Mouse (Mus musculus): Measurements from ENCODE around the gene Hoxb4. TPM values are rescaled to one million over a fixed set of nuclear protein-coding genes. Genes with fewer than 3 reads are reported as not detected.
A peak's percentile ranks its signal among the peaks of the same experiment; 100 is the strongest.

Hoxb4 gene
- polyA plus RNA-seq, 1 experiment from 2014 or later = 4.1 TPM

DNA sequence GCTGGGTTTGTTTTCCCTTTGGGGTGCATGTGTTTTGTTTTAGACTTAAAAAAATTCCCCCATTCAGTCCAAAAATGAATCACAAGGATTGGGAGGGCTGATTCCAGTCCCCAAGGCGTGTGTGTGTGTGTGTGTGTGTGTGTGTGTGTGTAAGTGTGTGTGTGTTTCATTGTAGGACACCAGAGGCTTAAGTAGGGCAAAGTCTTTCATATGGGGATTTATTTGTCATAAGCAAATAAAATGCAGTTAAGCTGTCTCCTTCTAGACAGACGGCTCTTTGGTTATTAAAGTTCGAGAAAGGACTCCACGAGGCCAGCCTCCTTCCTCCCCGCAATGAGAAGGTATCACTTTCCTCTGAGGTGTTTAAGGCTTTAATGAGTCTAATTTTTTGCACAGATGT, 3.8 kb downstream of the Hoxb4 start:
- Histone ChIP-seq H3K4me2 (replicated peaks; ENCODE audit: low read depth, low read length) (peak overlapping the region; percentile 90), H3K36me3 (ENCODE audit: insufficient read depth, low read length) (no peaks in the 10 kb centered on the region; the same call in 1 of the 2 replicates), H3K27ac (ENCODE audit: low read length) (peak overlapping the region; percentile 99), H3K9ac (replicated peaks; ENCODE audit: low read length) (peak overlapping the region; percentile 90), H3K4me1 (ENCODE audit: insufficient read depth, low read length) (peaks cover 74% of the 10 kb centered on the region), H3K27me3 (ENCODE audit: insufficient read depth, low read length) (no peaks in the 10 kb centered on the region), H3K9me3 (ENCODE audit: low read length) (no peaks in the 10 kb centered on the region), H3K4me3 (ENCODE audit: low read length) (peak overlapping the region; percentile 71)
- WGBS = 19% methylated on average over 5 of the region's 5 CpGs
- ATAC-seq (ENCODE audit: low FRiP score, low TSS enrichment) = no peak

GRCm38 (mm10) chr11:96322738-96323137, 4.7 kb downstream of the Hoxb4 start:
- Histone ChIP-seq H3K9ac (replicated peaks; ENCODE audit: low read length) (peak overlapping the region; percentile 90), H3K36me3 (ENCODE audit: insufficient read depth, low read length) (no peaks in the 10 kb centered on the region; the same call in 1 of the 2 replicates), H3K27me3 (ENCODE audit: insufficient read depth, low read length) (no peaks in the 10 kb centered on the region), H3K4me2 (replicated peaks; ENCODE audit: low read depth, low read length) (peak overlapping the region; percentile 90), H3K4me3 (ENCODE audit: low read length) (peak overlapping the region; percentile 71), H3K27ac (ENCODE audit: low read length) (peak overlapping the region; percentile 99), H3K4me1 (ENCODE audit: insufficient read depth, low read length) (peaks cover 74% of the 10 kb centered on the region), H3K9me3 (ENCODE audit: low read length) (no peaks in the 10 kb centered on the region)
- no peak for ATAC-seq (ENCODE audit: low FRiP score, low TSS enrichment)
- 20% methylated on average over 6 of the region's 6 CpGs for WGBS

DNA sequence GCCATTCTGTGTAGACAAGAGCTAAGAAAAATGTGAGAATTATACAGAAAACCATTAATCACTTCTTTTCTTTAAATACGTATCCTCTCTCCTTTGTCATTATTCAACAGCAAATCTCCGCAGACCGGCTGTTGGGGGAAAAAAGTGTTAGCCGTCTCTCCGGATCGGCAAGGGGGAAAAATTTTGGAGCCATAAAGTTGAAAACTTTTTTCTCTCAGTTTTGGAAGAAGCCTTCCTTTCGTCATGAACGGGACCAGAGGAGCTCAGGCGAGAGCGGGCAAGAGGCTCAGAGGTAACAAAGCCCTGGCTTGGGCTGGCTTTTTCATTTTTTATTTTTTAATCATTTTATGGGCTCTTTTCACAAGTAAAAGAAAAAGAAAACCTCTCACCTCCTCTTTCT, 5.1 kb downstream of the Hoxb4 start, which contains the start of gene Hoxb3:
Hoxb3 (plus strand) TSS at position 173 of the 400 bp plus-strand sequence.
- WGBS = 26% methylated on average over 10 of the region's 10 CpGs
- Histone ChIP-seq H3K4me3 (ENCODE audit: low read length) (peak within 1 kb of the TSS; percentile 71), H3K9me3 (ENCODE audit: low read length) (no peaks in the 10 kb centered on the region), H3K9ac (replicated peaks; ENCODE audit: low read length) (peak within 1 kb of the TSS; percentile 90), H3K27ac (ENCODE audit: low read length) (peak within 1 kb of the TSS; percentile 99), H3K4me2 (replicated peaks; ENCODE audit: low read depth, low read length) (peak within 1 kb of the TSS; percentile 90), H3K27me3 (ENCODE audit: insufficient read depth, low read length) (no peaks in the 10 kb centered on the region), H3K36me3 (ENCODE audit: insufficient read depth, low read length) (no peaks in the 10 kb centered on the region; the same call in 1 of the 2 replicates), H3K4me1 (ENCODE audit: insufficient read depth, low read length) (peaks cover 75% of the 10 kb centered on the region)
- no peak for ATAC-seq (ENCODE audit: low FRiP score, low TSS enrichment)

GRCm38 (mm10) chr11:96324125-96324524, 6.1 kb downstream of the Hoxb4 start:
- Histone ChIP-seq H3K27ac (ENCODE audit: low read length) (peak overlapping the region; percentile 99), H3K4me2 (replicated peaks; ENCODE audit: low read depth, low read length) (peak overlapping the region; percentile 90), H3K27me3 (ENCODE audit: insufficient read depth, low read length) (no peaks in the 10 kb centered on the region), H3K9ac (replicated peaks; ENCODE audit: low read length) (peak overlapping the region; percentile 90), H3K9me3 (ENCODE audit: low read length) (no peaks in the 10 kb centered on the region), H3K4me1 (ENCODE audit: insufficient read depth, low read length) (peaks cover 85% of the 10 kb centered on the region), H3K36me3 (ENCODE audit: insufficient read depth, low read length) (no peaks in the 10 kb centered on the region; the same call in 1 of the 2 replicates), H3K4me3 (ENCODE audit: low read length) (peak overlapping the region; percentile 71)
- ATAC-seq (ENCODE audit: low FRiP score, low TSS enrichment) = no peak
- 8% methylated on average over 5 of the region's 5 CpGs for WGBS

- no peaks in the 10 kb centered on the region; the same call in 1 of the 2 replicates for H3K36me3 ChIP-seq (ENCODE audit: insufficient read depth, low read length)
- H3K4me3 ChIP-seq (ENCODE audit: low read length) = peak overlapping the region; percentile 71
- no peaks in the 10 kb centered on the region for H3K27me3 ChIP-seq (ENCODE audit: insufficient read depth, low read length)
- no peaks in the 10 kb centered on the region for H3K9me3 ChIP-seq (ENCODE audit: low read length)
- peak overlapping the region; percentile 90 for H3K9ac ChIP-seq (replicated peaks; ENCODE audit: low read length)
- H3K4me2 ChIP-seq (replicated peaks; ENCODE audit: low read depth, low read length) = peak overlapping the region; percentile 90
- peak overlapping the region; percentile 99 for H3K27ac ChIP-seq (ENCODE audit: low read length)
- 16% methylated on average over 8 of the region's 8 CpGs for WGBS
- H3K4me1 ChIP-seq (ENCODE audit: insufficient read depth, low read length) = peaks cover 92% of the 10 kb centered on the region
- no peak for ATAC-seq (ENCODE audit: low FRiP score, low TSS enrichment)
Observed at GRCm38 (mm10) chr11:96324965-96325364, 6.9 kb downstream of the Hoxb4 start.

GRCm38 (mm10) chr11:96325747-96326212, 7.7 kb downstream of the Hoxb4 start:
- no peaks in the 10 kb centered on the region for H3K27me3 ChIP-seq (ENCODE audit: insufficient read depth, low read length)
- peaks cover 97% of the 10 kb centered on the region for H3K4me1 ChIP-seq (ENCODE audit: insufficient read depth, low read length)
- H3K9me3 ChIP-seq (ENCODE audit: low read length) = no peaks in the 10 kb centered on the region
- H3K4me2 ChIP-seq (replicated peaks; ENCODE audit: low read depth, low read length) = peak overlapping the region; percentile 90
- 10% methylated on average over 22 of the region's 22 CpGs for WGBS
- 0 out of 2 replicates have a peak, but pooled peaks have one; percentile 32 for ATAC-seq (ENCODE audit: low FRiP score, low TSS enrichment)
- peak overlapping the region; percentile 90 for H3K9ac ChIP-seq (replicated peaks; ENCODE audit: low read length)
- no peaks in the 10 kb centered on the region; the same call in 1 of the 2 replicates for H3K36me3 ChIP-seq (ENCODE audit: insufficient read depth, low read length)
- peak overlapping the region; percentile 99 for H3K27ac ChIP-seq (ENCODE audit: low read length)
- peak overlapping the region; percentile 71 for H3K4me3 ChIP-seq (ENCODE audit: low read length)

- Histone ChIP-seq H3K4me3 (ENCODE audit: low read length) (peak overlapping the region; percentile 71), H3K27ac (ENCODE audit: low read length) (peak overlapping the region; percentile 99), H3K9ac (replicated peaks; ENCODE audit: low read length) (peak overlapping the region; percentile 90), H3K9me3 (ENCODE audit: low read length) (no peaks in the 10 kb centered on the region), H3K36me3 (ENCODE audit: insufficient read depth, low read length) (no peaks in the 10 kb centered on the region; the same call in 1 of the 2 replicates), H3K4me1 (ENCODE audit: insufficient read depth, low read length) (peaks cover 99% of the 10 kb centered on the region), H3K27me3 (ENCODE audit: insufficient read depth, low read length) (no peaks in the 10 kb centered on the region), H3K4me2 (replicated peaks; ENCODE audit: low read depth, low read length) (peak overlapping the region; percentile 90)
- 21% methylated on average over 12 of the region's 12 CpGs for WGBS
- no peak for ATAC-seq (ENCODE audit: low FRiP score, low TSS enrichment)
Observed at GRCm38 (mm10) chr11:96326705-96327104, 8.6 kb downstream of the Hoxb4 start.

DNA sequence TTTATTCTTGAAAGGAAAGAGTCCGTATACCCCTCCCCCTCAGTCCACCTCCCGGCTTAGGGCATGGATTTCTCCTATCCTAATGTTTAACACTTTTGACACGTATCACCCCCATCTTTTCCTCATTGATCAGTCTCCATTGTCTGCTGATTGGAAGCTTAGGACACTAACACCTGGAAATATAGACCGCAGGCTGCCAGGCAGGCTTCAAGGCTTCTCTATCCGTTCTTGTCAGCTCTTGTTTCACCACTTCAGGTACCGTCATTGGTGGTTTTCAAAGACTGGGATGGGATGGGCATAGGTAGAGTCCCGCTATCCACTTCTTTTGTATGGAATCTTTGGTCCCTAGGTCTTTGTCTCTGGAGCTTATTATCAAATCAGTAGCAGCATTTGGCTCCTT, 9.1 kb downstream of the Hoxb4 start:
- Histone ChIP-seq H3K4me2 (replicated peaks; ENCODE audit: low read depth, low read length) (peak overlapping the region; percentile 90), H3K27ac (ENCODE audit: low read length) (peak overlapping the region; percentile 99), H3K36me3 (ENCODE audit: insufficient read depth, low read length) (no peaks in the 10 kb centered on the region; the same call in 1 of the 2 replicates), H3K4me1 (ENCODE audit: insufficient read depth, low read length) (peaks cover 99% of the 10 kb centered on the region), H3K9ac (replicated peaks; ENCODE audit: low read length) (peak overlapping the region; percentile 90), H3K9me3 (ENCODE audit: low read length) (no peaks in the 10 kb centered on the region), H3K4me3 (ENCODE audit: low read length) (peak overlapping the region; percentile 71), H3K27me3 (ENCODE audit: insufficient read depth, low read length) (no peaks in the 10 kb centered on the region)
- no peak for ATAC-seq (ENCODE audit: low FRiP score, low TSS enrichment)
- 32% methylated on average over 7 of the region's 7 CpGs for WGBS

GRCm38 (mm10) chr11:96327750-96328149, 9.7 kb downstream of the Hoxb4 start:
- Histone ChIP-seq H3K9ac (replicated peaks; ENCODE audit: low read length) (peak overlapping the region; percentile 90), H3K4me3 (ENCODE audit: low read length) (peak overlapping the region; percentile 71), H3K27me3 (ENCODE audit: insufficient read depth, low read length) (no peaks in the 10 kb centered on the region), H3K36me3 (ENCODE audit: insufficient read depth, low read length) (no peaks in the 10 kb centered on the region; the same call in 1 of the 2 replicates), H3K27ac (ENCODE audit: low read length) (peak overlapping the region; percentile 99), H3K4me1 (ENCODE audit: insufficient read depth, low read length) (peaks cover 99% of the 10 kb centered on the region), H3K4me2 (replicated peaks; ENCODE audit: low read depth, low read length) (peak overlapping the region; percentile 90), H3K9me3 (ENCODE audit: low read length) (no peaks in the 10 kb centered on the region)
- WGBS = 28% methylated on average over 5 of the region's 5 CpGs
- ATAC-seq (ENCODE audit: low FRiP score, low TSS enrichment) = no peak

GRCm38 (mm10) chr11:96328605-96329004, 10.5 kb downstream of the Hoxb4 start:
- Histone ChIP-seq H3K27me3 (ENCODE audit: insufficient read depth, low read length) (no peaks in the 10 kb centered on the region), H3K9ac (replicated peaks; ENCODE audit: low read length) (peak overlapping the region; percentile 60), H3K9me3 (ENCODE audit: low read length) (no peaks in the 10 kb centered on the region), H3K4me2 (replicated peaks; ENCODE audit: low read depth, low read length) (peak overlapping the region; percentile 90), H3K27ac (ENCODE audit: low read length) (peak overlapping the region; percentile 99), H3K4me3 (ENCODE audit: low read length) (peak overlapping the region; percentile 71), H3K36me3 (ENCODE audit: insufficient read depth, low read length) (no peaks in the 10 kb centered on the region; the same call in 1 of the 2 replicates), H3K4me1 (ENCODE audit: insufficient read depth, low read length) (peaks cover 99% of the 10 kb centered on the region)
- WGBS = 11% methylated on average over 8 of the region's 8 CpGs
- ATAC-seq (ENCODE audit: low FRiP score, low TSS enrichment) = no peak

Data from kidney, embryonic 16.5 days (tissue).